Mouse (Mus musculus) hindbrain, postnatal 0 days (tissue): ENCODE measurements around the gene Stpg4. TPM values are rescaled to one million over a fixed set of nuclear protein-coding genes. Genes with fewer than 3 reads are reported as not detected.

Experiments
- ATAC-seq: fragments of 200-750 bp; cut with Nextera tagmentation; 2 replicates; pipeline ENCODE4 v1.8.0; 2017; ENCODE audit warnings: mild to moderate bottlenecking, moderate TSS enrichment, moderate library complexity
- DNase-seq: peaks from one replicate; pipeline ENCODE4 v3.0.0-alpha.2; 2015; ENCODE audit warnings: low spot score
- H3K27ac ChIP-seq: fragments of 300-500 bp; sonication (generic); 2 replicates; pipeline ENCODE4 v1.5.1; 2014; ENCODE audit warnings: mild to moderate bottlenecking
- H3K27me3 ChIP-seq: fragments of 300-500 bp; sonication (generic); 2 replicates; pipeline ENCODE4 v1.6.1; 2014; ENCODE audit warnings: low read length, mixed read lengths; ENCODE audit not compliant: insufficient read depth
- H3K36me3 ChIP-seq: fragments of 300-500 bp; sonication (generic); 2 replicates; pipeline ENCODE4 v1.6.1; 2014; ENCODE audit warnings: low read length, mixed read lengths; ENCODE audit not compliant: insufficient read depth
- H3K4me1 ChIP-seq: fragments of 300-500 bp; sonication (generic); 2 replicates; pipeline ENCODE4 v1.6.1; 2014; ENCODE audit warnings: antibody characterized with exemption, low read length, mixed read lengths; ENCODE audit not compliant: insufficient read depth
- H3K4me2 ChIP-seq: fragments of 300-500 bp; sonication (generic); 2 replicates; pipeline ENCODE4 v1.6.1; 2014; ENCODE audit warnings: low read depth, mild to moderate bottlenecking, low read length, moderate library complexity, mixed read lengths
- H3K4me3 ChIP-seq: fragments of 300-500 bp; sonication (generic); 2 replicates; pipeline ENCODE4 v1.5.1; 2014; ENCODE audit warnings: low read length
- H3K9ac ChIP-seq: fragments of 300-500 bp; sonication (generic); replicated peaks from 2 replicates; pipeline ENCODE4 v1.6.1; 2014; ENCODE audit warnings: mild to moderate bottlenecking, low read length, moderate library complexity, mixed read lengths
- H3K9me3 ChIP-seq: fragments of 300-500 bp; sonication (generic); 2 replicates; pipeline ENCODE4 v1.6.1; 2016; ENCODE audit warnings: low read length, mixed read lengths
- CTCF ChIP-seq: IDR thresholded peaks from 2 replicates; pipeline ENCODE4 v1.5.1; 2016; ENCODE audit warnings: antibody characterized with exemption, control low read depth, low read depth
- WGBS: fragments of 180-500 bp; shearing (Covaris S2); extraction: QIAGEN DNeasy Blood & Tissue Kit; methylation state at CpG from one replicate; pipeline ENCODE4 v1.1.7; 2014; 5-methylcytosine and 5-hydroxymethylcytosine counted together
- polyA plus RNA-seq: library from polyadenylated mRNA; unstranded; fragments of >200 nt; fragmentation: Nextera tagmentation; extraction: Ambion mirVana; gene quantifications from 2 replicates; pipeline ENCODE4 v1.2.1, GENCODE M21; 2015
- total RNA-seq: library from RNA; depleted of rRNA; stranded (reverse); fragments of >200 nt; gene quantifications from 2 replicates; pipeline ENCODE4 v1.2.3, GENCODE M21; 2014

The Stpg4 gene
- total and polyA plus RNA-seq, 2 experiments from 2014 or later = 0.31 TPM; not detected in 1

DNA sequence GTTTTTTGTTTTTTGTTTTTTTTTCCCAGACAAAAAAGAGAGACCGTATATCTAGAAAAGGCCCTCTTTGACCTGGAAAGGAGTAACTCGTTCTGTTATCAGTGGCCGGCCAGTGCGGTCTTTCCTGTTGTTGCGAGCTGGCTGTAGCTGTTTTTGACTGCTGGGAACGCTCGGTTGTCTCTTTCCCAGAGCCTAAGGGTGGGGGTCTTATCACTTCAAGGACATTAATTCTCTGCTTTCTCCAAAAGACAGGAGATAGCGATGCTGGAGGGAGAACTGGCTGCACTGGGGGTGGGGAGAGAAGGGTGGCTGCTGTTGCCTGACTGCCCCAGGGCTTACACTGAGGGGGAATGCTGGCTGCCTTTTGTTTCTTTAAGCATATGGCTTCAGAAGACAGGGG is 43.3 kb upstream of the Stpg4 start:
- Histone ChIP-seq H3K27ac (no peak overlapping the region), H3K4me1 (peaks cover 16% of the 10 kb centered on the region), H3K9me3 (no peaks in the 10 kb centered on the region), H3K36me3 (no peaks in the 10 kb centered on the region), H3K4me2 (no peak overlapping the region), H3K4me3 (no peak overlapping the region), H3K9ac (no peak overlapping the region), H3K27me3 (no peaks in the 10 kb centered on the region)
- DNase-seq (no peak), ATAC-seq (no peak)
- 81% methylated on average over 8 of the region's 8 CpGs for WGBS
- TF ChIP-seq CTCF = no peak

DNA sequence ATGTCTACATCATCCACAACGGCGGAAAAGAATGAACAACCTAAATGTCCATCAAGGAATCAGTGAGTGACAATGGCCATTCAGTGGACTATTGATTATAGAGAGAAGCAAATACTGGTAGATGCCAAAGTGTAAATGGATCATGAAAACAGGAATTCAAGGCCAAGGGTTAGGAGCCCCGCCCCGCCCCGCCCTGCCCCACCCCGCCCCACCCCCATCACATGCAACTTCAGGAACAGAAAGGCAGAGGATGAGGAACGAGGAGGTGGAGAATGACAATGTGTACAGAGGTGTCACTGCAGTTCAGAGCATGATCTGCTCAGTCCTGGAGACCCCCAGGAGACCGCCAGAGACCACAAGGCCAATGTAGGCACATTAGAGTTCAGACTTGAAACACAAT is 42.7 kb upstream of the Stpg4 start:
- no peaks in the 10 kb centered on the region for H3K27me3 ChIP-seq
- no peak overlapping the region for H3K4me3 ChIP-seq
- 73% methylated on average over 8 of the region's 8 CpGs for WGBS
- H3K9me3 ChIP-seq = no peaks in the 10 kb centered on the region
- H3K4me2 ChIP-seq = no peak overlapping the region
- no peak for DNase-seq
- no peak overlapping the region for H3K27ac ChIP-seq
- no peak for ATAC-seq
- H3K4me1 ChIP-seq = peaks cover 16% of the 10 kb centered on the region
- no peaks in the 10 kb centered on the region for H3K36me3 ChIP-seq
- TF ChIP-seq CTCF = no peak
- H3K9ac ChIP-seq = no peak overlapping the region

DNA sequence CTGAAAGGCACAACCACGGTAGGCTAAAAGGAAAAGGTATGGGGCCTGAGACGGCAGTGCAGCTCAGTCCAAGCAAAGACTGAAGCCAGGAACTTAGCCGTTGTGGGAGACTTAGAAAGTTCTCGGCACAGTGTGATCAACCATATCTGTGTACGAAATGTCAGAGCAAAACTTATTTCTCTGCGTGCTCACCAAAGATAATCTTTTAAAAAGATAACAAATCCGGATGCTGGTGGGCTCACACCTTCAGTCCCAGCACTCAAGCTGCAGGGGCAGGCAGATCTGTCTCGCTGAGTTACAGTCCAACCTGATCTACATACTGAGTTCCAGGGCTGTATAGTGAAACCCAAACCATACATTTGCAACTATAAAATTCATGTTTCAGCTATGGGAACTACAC is 41.9 kb upstream of the Stpg4 start:
- ATAC-seq (no peak), DNase-seq (no peak)
- no peak overlapping the region for H3K9ac ChIP-seq
- H3K27me3 ChIP-seq = no peaks in the 10 kb centered on the region
- no peak for TF ChIP-seq CTCF
- H3K36me3 ChIP-seq = no peaks in the 10 kb centered on the region
- H3K27ac ChIP-seq = no peak overlapping the region
- H3K4me1 ChIP-seq = peaks cover 14% of the 10 kb centered on the region
- H3K4me2 ChIP-seq = no peak overlapping the region
- 84% methylated on average over 8 of the region's 8 CpGs for WGBS
- no peaks in the 10 kb centered on the region for H3K9me3 ChIP-seq
- no peak overlapping the region for H3K4me3 ChIP-seq

GRCm38 (mm10) chr17:87468616-87469015 is 41.1 kb upstream of the Stpg4 start:
- Histone ChIP-seq H3K4me2 (no peak overlapping the region), H3K27me3 (no peaks in the 10 kb centered on the region), H3K27ac (no peak overlapping the region), H3K9ac (no peak overlapping the region), H3K4me1 (peaks cover 6% of the 10 kb centered on the region), H3K4me3 (no peak overlapping the region), H3K36me3 (no peaks in the 10 kb centered on the region), H3K9me3 (no peaks in the 10 kb centered on the region)
- no peak for DNase-seq
- ATAC-seq = no peak
- WGBS = 74% methylated on average over 5 of the region's 5 CpGs
- TF ChIP-seq CTCF = no peak

DNA sequence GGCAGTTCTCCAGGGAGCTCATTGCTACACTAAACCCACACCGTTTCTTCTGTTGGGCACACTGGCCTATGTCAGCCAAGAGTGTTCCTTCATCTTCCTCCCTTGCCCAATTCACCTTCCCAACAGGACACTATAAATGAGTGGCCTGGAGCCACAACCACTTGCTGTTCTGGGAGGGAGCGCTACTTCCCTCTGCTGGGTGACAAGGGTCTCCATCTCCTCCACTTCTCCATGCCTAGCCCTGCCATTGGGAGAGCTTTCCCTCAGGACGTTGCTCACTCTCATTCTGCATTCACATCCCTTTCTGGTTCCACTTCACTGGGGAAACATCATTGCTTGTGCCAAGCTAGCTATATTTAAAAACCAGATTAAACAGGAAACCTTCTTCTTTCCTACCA is 34.0 kb upstream of the Stpg4 start:
- H3K4me2 ChIP-seq = no peak overlapping the region
- H3K27ac ChIP-seq = no peak overlapping the region
- 42% methylated on average over 3 of the region's 3 CpGs for WGBS
- H3K9me3 ChIP-seq = no peaks in the 10 kb centered on the region
- peak; percentile 42; the same call in 1 of the 2 replicates for TF ChIP-seq CTCF
- no peak overlapping the region for H3K4me3 ChIP-seq
- no peaks in the 10 kb centered on the region for H3K27me3 ChIP-seq
- no peak for DNase-seq
- no peaks in the 10 kb centered on the region for H3K36me3 ChIP-seq
- no peak overlapping the region for H3K9ac ChIP-seq
- ATAC-seq = no peak
- H3K4me1 ChIP-seq = peaks cover 37% of the 10 kb centered on the region

DNA sequence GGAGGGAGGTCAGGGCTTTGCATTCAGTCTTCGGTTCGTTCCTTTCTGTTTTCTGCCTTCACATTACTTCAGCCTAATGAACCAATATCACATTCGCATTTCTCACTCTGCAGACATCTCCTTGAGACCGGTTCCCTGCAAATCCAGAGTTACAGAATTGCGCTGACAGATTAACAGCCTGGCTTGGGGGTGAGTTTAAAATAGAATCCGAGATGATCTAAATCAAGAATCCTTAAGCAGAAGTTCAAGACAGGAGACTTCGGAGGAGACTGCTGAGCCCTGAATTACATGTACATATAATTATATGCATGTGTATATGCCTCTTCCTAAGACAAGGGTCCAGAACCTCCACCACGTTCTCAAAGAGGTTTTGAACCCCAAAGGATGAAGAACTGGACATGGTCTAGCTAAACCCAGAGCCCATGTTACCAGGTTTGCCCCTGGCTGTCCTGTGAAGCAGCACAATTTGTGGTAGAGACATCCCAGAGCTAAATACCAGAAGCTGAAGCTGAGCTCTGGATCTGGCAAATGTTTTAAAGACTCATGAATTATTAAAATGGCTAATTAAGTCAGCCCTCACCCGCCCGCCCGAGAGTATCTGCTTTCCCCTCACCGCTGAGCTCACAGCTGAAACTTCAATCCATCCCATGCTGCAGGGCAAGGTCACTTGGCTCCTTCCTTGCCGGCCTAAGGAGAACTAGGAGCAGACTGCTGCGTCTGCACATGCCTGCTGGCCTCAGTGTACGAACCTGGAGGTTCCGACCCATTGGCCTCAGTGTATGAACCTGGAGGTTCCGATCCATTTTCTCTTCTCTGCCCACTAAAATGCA is 33.3 kb upstream of the Stpg4 start:
- Histone ChIP-seq H3K27ac (peak overlapping the region; percentile 68), H3K9ac (0 out of 2 replicates have a peak overlapping the region, but pooled peaks have one; percentile 7), H3K4me1 (peaks cover 37% of the 10 kb centered on the region), H3K36me3 (no peaks in the 10 kb centered on the region), H3K4me2 (peak overlapping the region; percentile 38), H3K27me3 (no peaks in the 10 kb centered on the region), H3K9me3 (no peaks in the 10 kb centered on the region), H3K4me3 (no peak overlapping the region)
- 16% methylated on average over 17 of the region's 17 CpGs for WGBS
- TF ChIP-seq CTCF = no peak
- ATAC-seq (0 out of 2 replicates have a peak, but pooled peaks have one; percentile 41), DNase-seq (peak; percentile 46)
